Mouse (Mus musculus): ENCODE measurements at regions not wholly inside any gene's neighbourhood (a gene's known extent, or its start where the extent isn't known, plus 50 kb on each side); places are given as distances from the start of the nearest gene placed in this dataset.

DNA sequence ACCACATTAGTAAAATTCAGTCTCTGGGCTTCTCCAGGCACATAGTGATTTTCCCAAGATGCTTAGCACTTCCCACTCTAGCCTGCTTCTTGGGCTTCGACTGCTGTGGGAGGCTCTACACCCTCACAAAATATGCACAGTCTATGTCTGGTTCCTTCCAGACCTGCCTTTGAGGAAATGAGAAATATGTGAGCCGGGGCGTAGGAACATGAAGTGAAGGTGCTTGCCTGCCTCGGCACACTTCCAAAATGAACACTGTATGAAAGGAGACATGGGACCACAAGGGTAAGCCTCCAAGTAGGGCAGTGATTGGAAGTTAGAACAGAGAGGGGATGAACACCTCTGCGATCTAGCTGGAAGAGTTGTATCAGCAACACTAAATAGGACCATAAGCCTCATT lies 54.5 kb downstream of the Gm10260 start:
- DNase-seq (ENCODE audit: low spot score), result no peak
- intact Hi-C loops (cut with DNase I), result no loop called here

DNA sequence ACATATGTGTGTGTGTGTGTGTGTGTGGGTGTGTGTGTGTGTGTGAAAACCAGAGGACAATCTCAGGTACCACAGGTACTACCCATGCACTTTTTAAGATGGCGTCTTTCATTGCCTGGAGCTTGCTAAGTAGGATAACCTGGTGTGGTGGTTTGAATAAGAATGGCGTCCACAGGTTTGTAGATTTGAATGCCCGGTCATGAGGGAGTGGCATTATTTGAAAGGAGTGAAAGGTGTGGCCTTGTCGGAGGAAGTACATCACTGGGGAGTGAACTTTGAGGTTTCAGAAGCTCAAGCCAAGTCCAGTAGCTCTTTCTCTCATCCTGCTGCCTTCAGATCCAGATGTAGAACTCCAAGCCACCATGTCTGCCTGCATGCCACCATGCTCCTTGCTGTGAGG lies 55.9 kb downstream of the Gm10260 start:
- DNase-seq (ENCODE audit: low spot score), result no peak
- intact Hi-C loops (cut with DNase I), result no loop called here

DNA sequence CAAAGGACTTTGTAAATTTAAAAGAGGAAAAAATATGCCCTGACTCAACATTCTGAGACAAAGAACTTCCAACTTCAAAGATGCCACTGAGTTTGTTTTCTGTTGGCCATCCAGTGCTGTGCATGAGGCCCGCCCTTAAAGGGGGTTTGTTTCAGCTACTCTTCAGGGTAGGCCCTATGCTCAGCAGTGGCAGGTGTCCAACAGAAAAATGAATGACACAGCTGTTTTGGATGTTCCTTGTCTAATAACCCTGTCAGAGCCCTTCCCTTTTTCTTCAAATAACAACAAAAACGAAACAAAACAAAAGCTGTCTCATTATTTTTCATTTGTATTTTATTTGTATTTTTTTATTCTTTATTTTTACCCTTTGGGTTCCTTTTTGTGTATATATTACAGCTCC lies 61.5 kb downstream of the Gm10260 start:
- intact Hi-C loops (cut with DNase I), result no loop called here
- no peak for DNase-seq (ENCODE audit: low spot score)

DNA sequence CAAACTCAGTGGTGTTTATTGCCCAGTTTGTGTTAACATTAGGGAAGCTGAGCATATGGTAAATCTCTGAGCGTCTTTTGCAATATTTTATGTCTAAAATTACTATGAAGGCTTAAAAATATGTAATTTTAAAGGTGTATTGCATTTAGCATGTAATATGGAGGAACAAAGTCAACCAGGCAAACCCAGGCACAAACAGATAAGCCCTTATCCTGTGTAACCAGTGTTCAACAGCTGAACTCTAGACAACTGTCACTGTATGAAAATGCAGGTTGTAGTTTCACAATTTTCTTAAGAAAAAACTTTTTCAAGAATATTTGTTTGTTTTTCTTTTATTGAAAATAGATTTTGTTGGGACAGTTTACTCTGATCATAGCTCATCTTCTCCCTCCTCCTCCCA lies 62.1 kb downstream of the Gm10260 start:
- no peak for DNase-seq (ENCODE audit: low spot score)
- intact Hi-C loops (cut with DNase I), result no loop called here

DNA sequence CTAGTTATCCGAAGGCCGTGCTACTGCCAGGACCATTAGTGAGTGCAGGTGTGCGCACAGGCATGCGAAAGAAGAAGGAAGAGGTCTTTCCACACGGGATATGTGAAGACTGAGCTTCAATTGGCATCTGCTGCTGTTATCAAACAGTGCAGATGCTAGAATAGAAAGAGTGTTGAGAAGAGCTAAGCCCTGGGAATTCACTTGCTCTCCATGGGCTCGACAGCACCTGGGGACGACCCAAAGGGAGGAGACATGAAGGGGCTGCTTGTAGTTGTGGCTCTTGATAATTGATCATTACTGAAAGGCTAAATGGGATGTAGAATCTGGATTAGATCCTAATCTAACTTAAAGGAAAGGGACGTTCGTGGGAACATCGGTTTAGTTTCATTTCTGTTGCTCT lies 63.2 kb downstream of the Gm10260 start:
- intact Hi-C loops (cut with DNase I), result no loop called here
- DNase-seq (ENCODE audit: low spot score), result no peak

DNA sequence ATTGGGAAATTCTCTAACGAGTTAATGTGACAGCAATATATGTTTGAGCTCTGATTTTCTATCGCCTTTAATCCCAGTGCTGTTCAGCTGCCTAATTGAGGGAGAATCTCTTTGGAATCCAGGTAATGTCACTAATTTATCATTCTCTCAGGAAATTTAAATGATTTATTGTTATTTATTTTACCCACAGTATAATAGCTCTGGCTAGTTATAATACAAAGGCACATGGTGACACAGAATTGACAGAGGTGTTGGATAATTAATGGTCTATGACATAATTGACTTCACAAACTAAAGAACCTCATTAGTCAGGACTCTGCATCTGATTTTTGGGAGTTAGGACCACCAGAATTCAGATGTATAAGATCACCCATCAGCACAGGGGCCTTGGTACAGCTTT lies 65.4 kb downstream of the Gm10260 start:
- intact Hi-C loops (cut with DNase I), result no loop called here
- DNase-seq (ENCODE audit: low spot score), result no peak

DNA sequence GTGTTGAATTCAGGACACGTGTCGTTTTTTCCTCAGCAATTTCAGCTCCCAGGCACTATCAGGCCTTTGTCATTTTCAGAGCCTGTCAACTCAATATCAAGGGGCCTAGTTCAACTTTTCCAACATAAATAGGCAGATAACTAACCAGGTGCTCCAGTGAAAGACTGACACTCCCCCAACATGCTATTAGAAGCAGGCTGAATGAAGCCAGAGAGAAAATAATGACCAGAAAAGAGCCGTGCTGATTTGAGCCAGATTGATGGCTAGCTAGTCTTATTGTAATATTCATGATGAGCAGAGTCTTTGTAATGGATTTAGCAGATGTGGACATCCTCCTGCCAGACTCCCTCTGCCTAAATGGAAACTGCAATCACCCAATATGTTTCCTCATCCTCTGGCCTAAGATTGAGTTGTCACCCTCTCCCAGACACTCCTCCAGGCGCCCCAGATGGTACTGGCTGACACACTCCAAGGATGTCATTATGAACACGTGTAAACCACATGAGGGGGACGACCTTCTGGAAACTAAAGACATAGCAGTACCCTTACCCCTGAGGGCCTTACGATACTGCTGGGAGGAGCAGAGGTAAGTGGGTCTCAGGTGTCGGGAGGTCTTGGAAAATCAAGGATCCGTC lies 66.0 kb downstream of the Gm10260 start:
- no peak for DNase-seq (ENCODE audit: low spot score)
- intact Hi-C loops (cut with DNase I), result no loop called here

DNA sequence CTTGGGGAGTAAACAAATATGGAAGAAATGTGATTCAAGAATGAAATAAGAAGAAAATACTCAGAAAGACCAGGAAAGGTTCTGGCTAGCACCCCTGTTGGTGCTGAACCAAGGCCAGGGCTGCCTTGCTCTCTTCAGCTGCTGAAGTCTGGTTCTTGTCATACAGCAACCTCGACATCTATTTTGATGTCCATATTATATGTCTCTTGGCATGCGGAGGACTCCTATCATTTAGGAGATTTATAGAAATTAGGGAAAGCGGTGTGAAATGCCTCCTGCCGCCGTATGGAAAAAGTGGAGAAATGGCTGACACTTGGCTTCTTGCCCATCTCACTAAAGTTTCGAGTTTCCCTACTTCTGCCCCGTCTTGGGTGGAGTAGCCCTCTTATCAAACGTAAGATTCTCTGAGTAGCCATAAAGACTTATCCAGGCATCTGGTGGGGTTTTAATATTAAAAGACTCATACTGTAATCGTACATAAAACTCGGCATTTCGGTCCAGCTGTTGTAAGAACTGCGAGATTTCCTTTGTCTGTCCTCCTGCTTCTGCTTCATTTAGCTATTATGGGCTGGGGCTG lies 72.0 kb downstream of the Gm10260 start:
- DNase-seq (ENCODE audit: low spot score), result no peak
- intact Hi-C loops (cut with DNase I), result no loop called here

DNA sequence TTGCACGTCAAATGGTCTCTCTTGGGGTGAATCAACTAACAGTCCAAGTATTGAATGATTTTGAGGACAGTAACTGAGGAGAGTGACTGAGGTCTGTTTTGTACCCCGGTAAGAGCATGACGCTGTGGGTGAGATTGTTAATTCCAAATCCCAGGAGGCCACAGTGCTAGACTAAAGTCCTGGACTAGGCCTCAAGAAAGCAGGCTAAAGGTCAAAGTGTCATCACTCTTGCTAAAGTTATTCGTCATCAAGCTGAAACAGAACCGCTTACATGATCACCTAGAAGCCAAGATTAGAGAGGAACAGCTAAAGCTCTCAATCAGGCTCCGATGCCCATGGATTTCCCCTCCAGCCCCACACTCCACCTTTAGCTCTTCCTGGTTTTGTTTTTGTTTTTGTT lies 76.6 kb downstream of the Gm10260 start:
- DNase-seq (ENCODE audit: low spot score), result no peak
- intact Hi-C loops (cut with DNase I), result no loop called here

DNA sequence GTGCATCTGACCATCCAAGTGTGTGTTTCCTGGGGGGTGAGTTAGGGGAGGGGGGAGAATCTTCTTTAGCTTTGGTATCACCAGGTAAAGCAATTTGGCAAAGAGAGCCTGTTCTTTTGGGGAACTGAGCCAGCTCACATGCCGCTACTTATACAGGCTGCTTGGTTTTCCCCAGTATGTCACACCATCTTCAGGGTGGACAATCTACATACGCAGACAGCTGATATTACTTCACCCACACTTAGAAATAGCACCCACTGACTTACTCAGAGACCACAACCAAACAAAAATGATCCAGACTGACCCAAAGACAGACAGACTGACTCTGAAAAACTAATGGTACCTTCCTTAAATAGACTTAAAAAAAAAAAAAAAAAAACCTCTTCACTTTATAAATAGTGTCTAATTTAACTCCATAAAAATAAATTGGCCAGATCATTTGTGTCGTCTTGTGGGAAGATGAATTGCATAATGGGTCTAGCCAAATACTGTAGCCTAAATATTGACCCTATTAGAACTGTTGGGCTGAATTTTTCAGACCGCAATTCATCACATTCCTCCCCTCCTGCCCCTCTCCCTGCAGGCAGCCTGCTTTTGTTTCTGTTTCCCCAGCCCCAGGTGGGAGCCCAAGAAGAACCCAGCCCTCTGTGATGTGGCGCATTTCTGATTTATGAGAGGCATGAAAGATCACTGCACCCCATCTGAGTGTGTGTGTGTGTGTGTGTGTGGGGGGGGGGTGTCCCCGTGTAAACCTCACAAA lies 79.0 kb downstream of the Gm10260 start:
- no peak for DNase-seq (ENCODE audit: low spot score)
- intact Hi-C loops (cut with DNase I), result no loop called here

DNA sequence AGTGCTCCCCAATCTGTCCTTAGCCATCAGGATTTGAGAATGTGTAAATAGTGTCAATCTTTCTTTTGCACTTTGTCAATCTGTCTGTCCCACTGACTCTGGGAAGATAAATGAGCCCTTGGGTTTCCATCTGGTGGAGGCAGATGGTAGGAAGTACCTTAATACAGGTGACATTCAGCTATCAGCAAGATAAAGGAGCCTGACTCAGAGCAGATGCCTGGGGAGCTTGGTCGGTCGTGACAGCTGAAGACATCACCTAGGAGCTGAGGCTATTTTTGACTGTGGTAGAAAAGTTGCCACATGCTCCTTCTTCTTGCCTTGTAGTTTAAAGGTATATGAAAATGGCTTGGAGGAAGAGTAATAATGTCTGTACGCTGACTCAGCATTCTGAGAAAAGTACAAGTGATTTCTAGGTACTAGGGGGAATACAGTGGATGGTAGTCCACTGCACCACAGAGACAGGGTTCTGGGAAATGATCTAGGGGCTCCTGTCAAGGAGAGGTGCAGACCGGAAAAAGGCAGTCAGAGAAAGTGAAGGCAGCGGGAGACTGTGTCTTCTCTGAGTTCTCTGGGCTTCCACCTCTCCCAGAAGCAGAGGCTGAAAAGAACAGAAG lies 80.0 kb downstream of the Gm10260 start:
- intact Hi-C loops (cut with DNase I), result no loop called here

DNA sequence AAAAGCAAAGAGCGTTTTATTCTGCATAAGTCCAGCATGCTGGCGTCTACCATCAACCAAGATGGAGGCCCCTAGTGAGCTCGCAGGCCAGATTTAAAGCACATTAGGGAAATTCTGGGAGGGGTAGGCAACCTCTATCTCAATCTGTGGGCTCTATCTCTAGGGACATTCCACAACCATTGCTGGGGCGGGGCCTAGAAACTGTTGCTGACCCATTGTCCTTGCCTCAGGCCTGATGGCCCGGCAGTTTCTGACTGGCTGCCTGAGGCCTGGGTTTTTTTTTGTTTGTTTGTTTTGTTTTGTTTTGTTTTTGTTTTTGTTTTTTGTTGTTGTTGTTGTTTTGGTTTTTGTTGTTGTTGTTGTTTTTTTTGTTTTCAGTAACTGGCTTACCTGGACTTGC lies 81.4 kb downstream of the Gm10260 start:
- DNase-seq (ENCODE audit: low spot score), result no peak
- intact Hi-C loops (cut with DNase I), result no loop called here

More for the DNA sequence above, 80.0 kb downstream of the Gm10260 start:
- no peak for DNase-seq (ENCODE audit: low spot score)

DNA sequence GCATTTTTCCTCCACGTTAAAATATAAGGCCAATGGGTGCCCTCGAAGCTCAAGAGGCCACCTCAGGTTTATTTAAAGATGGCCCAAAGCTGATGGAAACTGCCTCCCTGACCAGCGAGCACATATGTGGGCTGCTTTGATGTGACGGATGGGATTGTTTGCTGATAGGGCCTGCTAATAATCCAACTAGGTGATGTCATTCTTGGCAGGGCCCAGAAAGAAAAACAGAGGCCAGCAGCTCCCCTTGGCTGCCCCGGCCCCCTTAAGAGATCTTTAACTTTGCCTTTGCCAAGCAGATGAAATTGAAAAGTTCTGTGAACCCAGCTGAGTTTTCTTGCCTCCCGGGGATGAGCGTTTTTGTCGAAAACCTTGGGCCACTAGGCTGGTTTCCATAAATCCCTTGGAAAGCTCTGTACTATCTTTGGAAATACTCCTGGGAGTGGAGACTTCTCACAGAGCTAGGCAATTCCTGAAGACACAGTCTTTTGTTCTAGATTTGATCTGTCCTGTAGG lies 83.8 kb downstream of the Gm10260 start:
- intact Hi-C loops (cut with DNase I), result no loop called here
- DNase-seq (ENCODE audit: low spot score), result no peak

DNA sequence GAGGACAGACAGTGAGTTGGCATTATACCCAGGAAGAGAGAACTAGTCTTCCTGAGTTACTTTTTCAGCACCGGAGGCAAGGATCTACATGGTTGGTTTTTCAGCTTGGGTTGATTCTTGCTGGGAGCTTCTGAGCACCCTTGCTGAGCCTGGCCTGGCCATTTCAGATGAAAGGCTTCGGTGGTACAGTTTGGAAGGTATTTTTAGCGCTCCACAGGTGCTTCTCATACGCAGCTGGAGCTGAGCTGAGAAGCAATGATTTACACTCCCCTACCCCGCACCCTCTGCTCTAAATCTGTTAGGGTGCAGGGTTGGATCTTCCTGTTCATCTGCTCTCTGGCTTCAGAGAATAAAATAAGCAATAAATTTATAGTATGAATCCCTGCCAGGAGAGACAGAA lies 87.3 kb downstream of the Gm10260 start:
- intact Hi-C loops (cut with DNase I), result no loop called here
- no peak for DNase-seq (ENCODE audit: low spot score)

DNA sequence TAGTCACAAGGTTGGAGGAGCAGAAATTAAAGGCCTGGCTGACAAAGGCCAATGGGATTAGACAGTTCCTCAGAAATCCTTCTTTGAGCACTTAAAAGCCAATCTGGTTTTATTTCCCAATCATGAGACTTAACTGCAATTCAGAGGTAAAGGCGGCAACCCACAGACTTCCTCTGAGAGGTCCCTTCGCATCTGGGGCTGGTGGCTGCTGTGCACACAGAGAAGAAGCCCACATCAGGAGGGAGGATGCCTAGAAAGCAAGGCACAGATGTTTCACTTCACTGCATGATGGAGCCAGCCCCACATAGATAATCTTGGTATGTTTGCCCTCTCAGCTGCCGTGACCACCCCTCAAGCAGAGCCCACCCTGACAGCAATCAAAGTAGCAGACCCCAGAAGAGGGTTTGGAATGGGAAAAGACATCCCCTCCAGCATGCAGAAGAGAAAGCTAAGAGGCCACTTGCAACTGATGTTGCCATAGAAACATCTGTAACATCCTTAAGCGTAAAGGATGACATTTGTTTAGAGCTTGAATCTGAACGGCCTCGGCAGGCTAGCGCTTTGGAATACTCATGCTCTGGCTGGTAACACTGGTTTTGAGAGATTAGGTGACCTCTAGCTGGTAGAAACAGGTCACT lies 88.3 kb downstream of the Gm10260 start:
- intact Hi-C loops (cut with DNase I), result no loop called here
- DNase-seq (ENCODE audit: low spot score), result no peak

DNA sequence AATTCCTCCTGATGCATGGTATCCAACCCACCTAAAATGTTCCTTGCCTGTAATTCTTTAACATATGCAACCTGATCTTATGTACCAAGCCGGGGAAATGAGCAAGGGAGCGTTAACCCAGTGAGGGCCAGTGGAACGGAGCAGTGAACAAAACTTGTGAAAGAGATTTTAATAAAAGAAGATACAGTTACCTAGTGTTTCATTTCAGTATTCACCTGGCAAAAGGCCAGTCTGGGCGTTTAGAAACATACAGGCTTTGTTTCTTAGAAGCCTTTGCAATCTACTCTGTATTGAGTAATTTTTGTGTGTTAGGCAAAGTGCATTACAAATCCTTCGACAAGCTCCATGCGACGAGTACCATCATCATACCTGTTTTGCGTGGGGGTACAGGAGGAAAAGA lies 91.1 kb downstream of the Gm10260 start:
- DNase-seq (ENCODE audit: low spot score), result no peak
- intact Hi-C loops (cut with DNase I), result no loop called here

DNA sequence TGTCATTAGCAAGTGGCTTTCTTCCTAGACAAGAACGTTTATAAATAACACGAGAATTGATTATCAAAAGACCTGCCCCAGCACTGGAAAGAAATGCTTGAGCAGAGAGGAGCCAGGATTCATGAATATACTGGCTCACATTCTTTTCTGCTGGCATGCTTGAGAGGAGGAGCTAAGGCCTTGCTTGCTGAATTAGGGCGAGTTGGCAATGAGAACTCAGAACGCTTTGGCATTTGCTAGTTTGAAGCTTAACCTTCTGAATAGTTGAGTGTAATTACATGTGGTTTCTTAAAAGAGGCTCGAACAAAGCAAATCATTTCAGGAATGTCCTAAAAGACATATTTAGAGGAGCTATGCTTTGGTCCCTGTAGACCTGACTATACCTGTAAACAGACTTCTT lies 91.5 kb downstream of the Gm10260 start:
- no peak for DNase-seq (ENCODE audit: low spot score)
- intact Hi-C loops (cut with DNase I), result no loop called here

DNA sequence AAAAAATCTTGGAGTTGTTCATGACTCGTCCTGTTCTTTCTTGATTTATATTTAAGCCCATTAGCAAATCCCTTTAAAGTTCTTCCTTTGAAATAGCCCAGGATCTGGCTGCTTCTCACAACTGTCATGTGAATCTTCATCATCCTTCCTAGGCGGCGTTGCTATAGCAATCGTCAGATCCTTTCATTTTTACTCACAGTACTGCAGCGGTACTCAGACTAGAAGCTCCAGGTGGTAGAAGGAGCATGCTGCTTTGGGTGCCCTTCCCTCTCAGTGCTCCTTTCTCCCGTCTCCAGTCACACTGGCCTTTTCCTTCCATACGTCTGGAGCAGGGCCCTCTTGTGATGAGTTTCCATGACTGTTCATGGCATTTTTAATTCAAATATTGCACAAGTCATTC lies 93.1 kb downstream of the Gm10260 start:
- no peak for DNase-seq (ENCODE audit: low spot score)
- intact Hi-C loops (cut with DNase I), result no loop called here

DNA sequence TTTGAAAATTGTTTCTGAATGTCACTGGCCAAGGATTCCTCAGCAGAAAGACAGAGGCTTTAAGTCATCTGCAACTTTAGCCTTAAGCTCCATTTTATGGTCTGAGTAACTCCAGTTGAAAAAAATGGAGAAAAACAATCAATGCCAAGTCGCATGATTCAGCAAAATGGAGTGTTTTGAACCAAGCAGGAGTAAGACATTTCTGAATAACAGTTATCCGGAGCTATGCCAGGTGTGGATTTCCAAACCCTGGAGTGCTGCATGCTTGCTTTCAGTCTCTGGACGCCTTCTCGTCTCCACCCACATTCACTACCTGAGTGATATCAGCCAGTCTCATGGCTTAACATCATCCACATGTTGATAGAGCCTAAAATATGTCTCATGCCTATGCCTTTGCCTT lies 93.7 kb downstream of the Gm10260 start:
- DNase-seq (ENCODE audit: low spot score), result no peak
- intact Hi-C loops (cut with DNase I), result no loop called here

DNA sequence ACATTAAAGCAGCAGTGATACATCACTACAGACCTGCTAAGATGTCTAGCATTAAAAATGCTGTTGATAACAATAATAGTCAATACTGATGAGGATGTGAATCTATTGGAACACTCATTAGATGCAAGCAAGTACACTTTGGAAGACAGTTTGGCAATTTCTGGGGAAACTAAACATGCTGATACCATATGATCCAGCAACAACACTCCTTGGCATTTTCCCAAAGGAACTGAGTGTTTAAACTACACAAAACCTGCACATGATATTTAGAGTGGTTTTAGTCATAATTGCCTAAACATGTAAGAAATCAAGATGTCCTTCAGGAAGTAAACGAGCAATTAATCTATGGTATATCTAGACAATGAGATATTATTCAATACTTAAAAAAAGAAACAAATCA lies 95.2 kb downstream of the Gm10260 start:
- no peak for DNase-seq (ENCODE audit: low spot score)
- intact Hi-C loops (cut with DNase I), result no loop called here

DNA sequence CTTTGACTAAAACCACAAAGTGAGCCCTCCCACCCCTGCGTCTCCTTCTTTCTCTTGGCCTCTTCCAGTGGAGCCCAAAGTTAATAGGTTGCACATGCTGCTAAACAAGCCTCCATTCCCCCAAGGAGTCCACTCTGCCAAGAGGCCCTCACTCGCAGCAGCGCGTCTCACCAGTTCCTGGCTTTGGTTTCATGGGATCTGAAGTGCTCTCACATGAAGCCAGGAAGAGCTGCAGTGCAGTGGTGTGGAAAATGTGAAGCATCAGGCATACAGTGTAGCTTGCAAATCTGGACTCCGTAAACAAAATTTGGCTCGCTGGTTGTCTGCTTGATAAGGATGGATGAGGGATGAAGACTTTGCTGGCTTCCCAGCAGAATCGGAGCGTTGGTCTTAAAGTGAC lies 97.7 kb downstream of the Gm10260 start:
- intact Hi-C loops (cut with DNase I), result no loop called here
- peak; percentile 84 for DNase-seq (ENCODE audit: low spot score)

Measured in heart, postnatal 25 days (tissue).